Mouse (Mus musculus): ENCODE data around the gene Nfatc2.

DNA sequence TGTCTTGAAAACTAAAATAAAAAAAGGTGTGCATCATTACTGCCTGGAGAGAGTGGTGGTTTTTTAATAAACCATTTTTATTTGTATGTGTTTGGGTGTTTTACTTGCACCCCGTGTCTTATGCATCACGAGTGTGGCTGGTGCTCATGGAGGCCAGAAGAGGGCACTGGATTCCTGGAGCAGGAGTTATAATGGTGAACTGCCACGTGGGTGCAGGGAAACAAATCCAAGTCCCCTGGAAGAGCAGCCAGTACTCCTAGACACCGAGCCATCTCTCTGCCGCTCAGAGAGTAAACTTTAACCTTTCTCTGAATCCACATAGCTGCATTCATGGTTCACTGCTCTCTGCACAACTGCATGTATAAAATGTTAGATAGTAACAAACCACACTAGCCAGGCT, 168.1 kb downstream of the Nfatc2 start:
- TF ChIP-seq GATA1 (IDR thresholded peaks at IDR 0.05; ENCODE audit: borderline replicate concordance, low read length) (no peak), FLI1 (IDR thresholded peaks at IDR 0.05; ENCODE audit: low read length) (no peak)

Data from megakaryocyte, embryonic 14.5 days (primary cell).